Mouse (Mus musculus): ENCODE results near the gene 4930438A08Rik. TPM values are rescaled to one million over a fixed set of nuclear protein-coding genes. Genes with fewer than 3 reads are reported as not detected.
A peak's percentile ranks its signal among the peaks of the same experiment; 100 is the strongest.
"Not testable (repeated sequence)": the region's sequence is repeated elsewhere in the genome, so short reads cannot be mapped to it uniquely, and the experiment has no call there.

4930438A08Rik gene
- polyA plus RNA-seq, 1 experiment from 2014 or later: not detected

GRCm38 (mm10) chr11:58297396-58297795 is 22.8 kb downstream of the 4930438A08Rik start:
- Histone ChIP-seq H3K36me3 (ENCODE audit: control insufficient read depth, insufficient read depth) (no peaks in the 10 kb centered on the region), H3K27ac (ENCODE audit: low read length) (no peak overlapping the region), H3K27me3 (replicated peaks; ENCODE audit: control insufficient read depth, insufficient read depth, low read length) (no peaks in the 10 kb centered on the region), H3K9ac (replicated peaks; ENCODE audit: low read depth, low read length) (no peak overlapping the region), H3K9me3 (ENCODE audit: control insufficient read depth, low read length) (no peaks in the 10 kb centered on the region), H3K4me2 (ENCODE audit: low read length) (no peak overlapping the region), H3K4me1 (replicated peaks; ENCODE audit: control insufficient read depth, insufficient read depth, low read length) (no peaks in the 10 kb centered on the region; the same call in 1 of the 2 replicates), H3K4me3 (replicated peaks; ENCODE audit: low read length) (no peak overlapping the region)
- WGBS: 20% methylated on average over 6 of the region's 6 CpGs
- no peak for ATAC-seq

GRCm38 (mm10) chr11:58301057-58301456 is 26.5 kb downstream of the 4930438A08Rik start:
- peak; percentile 16 for ATAC-seq

DNA sequence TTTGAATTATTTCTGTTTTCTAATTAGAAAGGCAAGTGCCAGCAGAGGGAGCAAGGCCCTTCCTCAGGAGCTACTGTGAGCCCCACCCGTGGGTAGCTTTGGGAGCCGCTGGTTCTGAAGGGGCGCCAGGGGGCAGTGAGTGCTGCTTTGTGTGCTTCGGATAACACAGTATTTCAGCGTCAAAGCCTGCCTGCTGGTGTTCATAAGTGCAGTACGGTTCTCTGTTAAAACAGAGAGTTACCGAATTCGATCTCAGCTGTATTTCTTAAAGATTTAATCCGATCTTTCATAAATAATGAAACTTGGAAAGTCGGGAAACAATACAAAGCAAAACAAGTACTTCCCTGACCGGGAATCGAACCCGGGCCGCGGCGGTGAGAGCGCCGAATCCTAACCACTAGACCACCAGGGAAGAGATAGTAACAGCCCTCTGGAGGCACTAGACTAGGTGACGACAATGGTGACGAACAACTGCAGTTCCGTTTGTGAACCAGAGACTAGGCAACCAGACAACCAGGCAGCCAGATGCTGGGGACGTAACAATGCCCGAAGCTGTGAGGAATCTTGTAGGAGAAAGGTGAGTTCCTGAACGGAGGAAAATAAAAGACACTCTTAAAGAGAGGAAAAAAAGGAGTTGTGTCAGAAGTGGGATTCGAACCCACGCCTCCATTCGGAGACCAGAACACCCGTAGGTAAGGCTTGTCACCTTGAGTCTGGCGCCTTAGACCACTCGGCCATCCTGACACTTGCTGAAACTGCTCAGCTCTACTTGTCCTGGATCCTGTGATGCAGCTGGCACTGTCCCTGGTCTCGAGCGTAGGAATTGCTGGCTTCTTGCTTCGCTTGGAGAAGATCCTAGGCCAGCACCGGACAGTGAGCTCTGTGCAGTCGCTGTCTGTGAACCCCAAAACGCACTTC is 27.5 kb downstream of the 4930438A08Rik start:
- H3K36me3 ChIP-seq (ENCODE audit: control insufficient read depth, insufficient read depth): no peaks in the 10 kb centered on the region

More at GRCm38 (mm10) chr11:58301057-58301456, 26.5 kb downstream of the 4930438A08Rik start:
- Histone ChIP-seq H3K27ac (ENCODE audit: low read length) (peak overlapping the region; percentile 42), H3K27me3 (replicated peaks; ENCODE audit: control insufficient read depth, insufficient read depth, low read length) (no peaks in the 10 kb centered on the region), H3K9ac (replicated peaks; ENCODE audit: low read depth, low read length) (peak overlapping the region; percentile 14; the same call in 1 of the 2 replicates), H3K36me3 (ENCODE audit: control insufficient read depth, insufficient read depth) (no peaks in the 10 kb centered on the region), H3K4me1 (replicated peaks; ENCODE audit: control insufficient read depth, insufficient read depth, low read length) (peaks cover 3% of the 10 kb centered on the region), H3K4me3 (replicated peaks; ENCODE audit: low read length) (peak overlapping the region; percentile 41), H3K9me3 (ENCODE audit: control insufficient read depth, low read length) (no peaks in the 10 kb centered on the region), H3K4me2 (ENCODE audit: low read length) (peak overlapping the region; percentile 53)
- 9% methylated on average over 13 of the region's 13 CpGs for WGBS

GRCm38 (mm10) chr11:58302774-58303445 is 28.3 kb downstream of the 4930438A08Rik start:
- peak overlapping the region; percentile 61 for H3K9ac ChIP-seq (replicated peaks; ENCODE audit: low read depth, low read length)
- H3K4me3 ChIP-seq (replicated peaks; ENCODE audit: low read length): peak overlapping the region; percentile 64
- H3K4me1 ChIP-seq (replicated peaks; ENCODE audit: control insufficient read depth, insufficient read depth, low read length): peaks cover 15% of the 10 kb centered on the region
- H3K27me3 ChIP-seq (replicated peaks; ENCODE audit: control insufficient read depth, insufficient read depth, low read length): no peaks in the 10 kb centered on the region
- peak overlapping the region; percentile 90 for H3K27ac ChIP-seq (ENCODE audit: low read length)
- H3K4me2 ChIP-seq (ENCODE audit: low read length): peak overlapping the region; percentile 73
- H3K36me3 ChIP-seq (ENCODE audit: control insufficient read depth, insufficient read depth): no peaks in the 10 kb centered on the region
- under 1% methylated on average over 26 of the region's 26 CpGs for WGBS
- peak; percentile 31; the same call in 1 of the 2 replicates for ATAC-seq
- no peaks in the 10 kb centered on the region for H3K9me3 ChIP-seq (ENCODE audit: control insufficient read depth, low read length)

More for the DNA sequence above, 27.5 kb downstream of the 4930438A08Rik start:
- Histone ChIP-seq H3K4me2 (ENCODE audit: low read length) (peak overlapping the region; percentile 73), H3K9me3 (ENCODE audit: control insufficient read depth, low read length) (no peaks in the 10 kb centered on the region), H3K27ac (ENCODE audit: low read length) (peak overlapping the region; percentile 90), H3K4me1 (replicated peaks; ENCODE audit: control insufficient read depth, insufficient read depth, low read length) (peaks cover 9% of the 10 kb centered on the region), H3K4me3 (replicated peaks; ENCODE audit: low read length) (peak overlapping the region; percentile 64), H3K27me3 (replicated peaks; ENCODE audit: control insufficient read depth, insufficient read depth, low read length) (no peaks in the 10 kb centered on the region), H3K9ac (replicated peaks; ENCODE audit: low read depth, low read length) (peak overlapping the region; percentile 61)
- ATAC-seq: peak; percentile 90
- under 1% methylated on average over 36 of the region's 36 CpGs for WGBS

DNA sequence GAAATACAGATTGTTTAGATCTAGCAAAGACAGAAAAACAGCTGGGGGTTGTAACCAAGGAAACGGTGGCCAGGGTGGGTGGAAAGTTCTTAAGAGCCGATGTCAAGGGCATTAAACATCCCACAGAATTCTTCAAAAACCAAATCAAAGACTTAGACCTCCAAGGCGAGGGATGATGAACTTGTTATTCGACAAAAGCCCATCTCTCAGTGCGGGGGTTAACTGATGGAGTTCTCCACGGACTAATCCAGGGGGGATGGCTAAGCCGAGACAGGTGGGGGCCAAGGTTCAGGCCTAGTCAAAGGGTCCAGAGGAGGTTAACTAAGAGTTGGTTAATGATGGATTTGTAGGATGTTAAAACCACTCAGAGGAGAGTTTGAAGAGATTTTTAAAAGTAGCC is 29.0 kb downstream of the 4930438A08Rik start:
- peaks cover 17% of the 10 kb centered on the region for H3K4me1 ChIP-seq (replicated peaks; ENCODE audit: control insufficient read depth, insufficient read depth, low read length)
- ATAC-seq: no peak
- H3K9me3 ChIP-seq (ENCODE audit: control insufficient read depth, low read length): no peaks in the 10 kb centered on the region
- peak overlapping the region; percentile 27 for H3K4me2 ChIP-seq (ENCODE audit: low read length)
- H3K27ac ChIP-seq (ENCODE audit: low read length): no peak overlapping the region
- no peak overlapping the region for H3K9ac ChIP-seq (replicated peaks; ENCODE audit: low read depth, low read length)
- H3K36me3 ChIP-seq (ENCODE audit: control insufficient read depth, insufficient read depth): no peaks in the 10 kb centered on the region
- H3K27me3 ChIP-seq (replicated peaks; ENCODE audit: control insufficient read depth, insufficient read depth, low read length): no peaks in the 10 kb centered on the region
- WGBS: 9% methylated on average over 7 of the region's 7 CpGs
- no peak overlapping the region for H3K4me3 ChIP-seq (replicated peaks; ENCODE audit: low read length)

- not testable (repeated sequence) for H3K9me3 ChIP-seq (ENCODE audit: control insufficient read depth, low read length); H3K36me3 ChIP-seq (ENCODE audit: control insufficient read depth, insufficient read depth); H3K27ac ChIP-seq (ENCODE audit: low read length); ATAC-seq; H3K27me3 ChIP-seq (replicated peaks; ENCODE audit: control insufficient read depth, insufficient read depth, low read length); H3K4me3 ChIP-seq (replicated peaks; ENCODE audit: low read length); H3K4me2 ChIP-seq (ENCODE audit: low read length); H3K9ac ChIP-seq (replicated peaks; ENCODE audit: low read depth, low read length)
- 96% methylated on average over 8 of the region's 8 CpGs for WGBS
- peaks cover 17% of the 10 kb centered on the region for H3K4me1 ChIP-seq (replicated peaks; ENCODE audit: control insufficient read depth, insufficient read depth, low read length)
Measured at GRCm38 (mm10) chr11:58305299-58305698, 30.7 kb downstream of the 4930438A08Rik start.

- H3K4me1 ChIP-seq (replicated peaks; ENCODE audit: control insufficient read depth, insufficient read depth, low read length): peaks cover 17% of the 10 kb centered on the region
- H3K9ac ChIP-seq (replicated peaks; ENCODE audit: low read depth, low read length): peak within 1 kb of the TSS; percentile 73
- peak; percentile 90 for ATAC-seq
- peak within 1 kb of the TSS; percentile 66 for H3K27ac ChIP-seq (ENCODE audit: low read length)
- no peaks in the 10 kb centered on the region for H3K27me3 ChIP-seq (replicated peaks; ENCODE audit: control insufficient read depth, insufficient read depth, low read length)
- no peaks in the 10 kb centered on the region for H3K36me3 ChIP-seq (ENCODE audit: control insufficient read depth, insufficient read depth)
- H3K9me3 ChIP-seq (ENCODE audit: control insufficient read depth, low read length): no peaks in the 10 kb centered on the region
- WGBS: under 1% methylated on average over 34 of the region's 34 CpGs
- peak within 1 kb of the TSS; percentile 97 for H3K4me2 ChIP-seq (ENCODE audit: low read length)
- peak within 1 kb of the TSS; percentile 62 for H3K4me3 ChIP-seq (replicated peaks; ENCODE audit: low read length)
Measured at GRCm38 (mm10) chr11:58306860-58307308, 32.3 kb downstream of the 4930438A08Rik start, which contains the start of gene Zfp692. Zfp692 (plus strand) TSS chr11:58307069.

GRCm38 (mm10) chr11:58307411-58308080 is 32.9 kb downstream of the 4930438A08Rik start:
- peak overlapping the region; percentile 64 for H3K27ac ChIP-seq (ENCODE audit: low read length)
- H3K36me3 ChIP-seq (ENCODE audit: control insufficient read depth, insufficient read depth): no peaks in the 10 kb centered on the region
- WGBS: under 1% methylated on average over 42 of the region's 42 CpGs
- no peaks in the 10 kb centered on the region for H3K27me3 ChIP-seq (replicated peaks; ENCODE audit: control insufficient read depth, insufficient read depth, low read length)
- peaks cover 17% of the 10 kb centered on the region for H3K4me1 ChIP-seq (replicated peaks; ENCODE audit: control insufficient read depth, insufficient read depth, low read length)
- peak overlapping the region; percentile 62 for H3K4me3 ChIP-seq (replicated peaks; ENCODE audit: low read length)
- no peaks in the 10 kb centered on the region for H3K9me3 ChIP-seq (ENCODE audit: control insufficient read depth, low read length)
- peak overlapping the region; percentile 73 for H3K9ac ChIP-seq (replicated peaks; ENCODE audit: low read depth, low read length)
- peak; percentile 29 for ATAC-seq
- H3K4me2 ChIP-seq (ENCODE audit: low read length): peak overlapping the region; percentile 97

Measured in forebrain, embryonic 16.5 days (tissue).